Mouse (Mus musculus) stomach, embryonic 14.5 days (tissue): ENCODE results near the gene Aspscr1. TPM values are rescaled to one million over a fixed set of nuclear protein-coding genes. Genes with fewer than 3 reads are reported as not detected.
A peak's percentile ranks its signal among the peaks of the same experiment; 100 is the strongest.

Experiments used
- ATAC-seq: fragments of 200-750 bp; cut with Nextera tagmentation; 2 replicates; pipeline ENCODE4 v1.8.0; 2017; ENCODE audit warnings: low read depth, moderate TSS enrichment; ENCODE audit not compliant: insufficient number of reproducible peaks, insufficient read depth, low FRiP score
- H3K27ac ChIP-seq: fragments of 300-500 bp; sonication (generic); 2 replicates; pipeline ENCODE4 v1.5.1; 2014; ENCODE audit warnings: mild to moderate bottlenecking, low read length, moderate library complexity, mixed read lengths
- H3K27me3 ChIP-seq: fragments of 300-500 bp; sonication (generic); 2 replicates; pipeline ENCODE4 v1.6.1; 2014; ENCODE audit warnings: low read length, control low read depth, mixed read lengths; ENCODE audit not compliant: control insufficient read depth, insufficient read depth
- H3K36me3 ChIP-seq: fragments of 300-500 bp; sonication (generic); 2 replicates; pipeline ENCODE4 v1.6.1; 2014; ENCODE audit warnings: mild to moderate bottlenecking, control low read depth, low read length, moderate library complexity, mixed read lengths; ENCODE audit not compliant: control insufficient read depth, insufficient read depth
- H3K4me1 ChIP-seq: fragments of 300-500 bp; sonication (generic); 2 replicates; pipeline ENCODE4 v1.6.1; 2014; ENCODE audit warnings: low read length, control low read depth, mixed read lengths; ENCODE audit not compliant: control insufficient read depth, insufficient read depth
- H3K4me2 ChIP-seq: fragments of 300-500 bp; sonication (generic); replicated peaks from 2 replicates; pipeline ENCODE4 v1.6.1; 2014; ENCODE audit warnings: low read depth, low read length, control low read depth
- H3K4me3 ChIP-seq: fragments of 300-500 bp; sonication (generic); 2 replicates; pipeline ENCODE4 v1.5.1; 2014; ENCODE audit warnings: low read depth, low read length, control low read depth
- H3K9ac ChIP-seq: fragments of 300-500 bp; sonication (generic); replicated peaks from 2 replicates; pipeline ENCODE4 v1.6.1; 2014; ENCODE audit warnings: low read depth, mild to moderate bottlenecking, control low read depth, low read length, moderate library complexity, mixed read lengths
- H3K9me3 ChIP-seq: fragments of 300-500 bp; sonication (generic); 2 replicates; pipeline ENCODE4 v1.6.1; 2016; ENCODE audit warnings: low read depth, low read length, control low read depth; ENCODE audit not compliant: control insufficient read depth
- WGBS: fragments of 180-500 bp; shearing (Covaris S2); extraction: QIAGEN DNeasy Blood & Tissue Kit; methylation state at CpG from one replicate; pipeline ENCODE4 v1.1.7; 2014; 5-methylcytosine and 5-hydroxymethylcytosine counted together
- polyA plus RNA-seq: library from polyadenylated mRNA; unstranded; fragments of >200 nt; fragmentation: Nextera tagmentation; extraction: Ambion mirVana; gene quantifications from 2 replicates; pipeline ENCODE4 v1.2.1, GENCODE M21; 2014

Aspscr1 gene
- polyA plus RNA-seq, 1 experiment from 2014 or later = 115 TPM

GRCm38 (mm10) chr11:120684660-120685059 is 11.9 kb downstream of the Aspscr1 start:
- H3K4me3 ChIP-seq = no peak overlapping the region
- 84% methylated on average over 2 of the region's 2 CpGs for WGBS
- no peak overlapping the region for H3K27ac ChIP-seq
- H3K27me3 ChIP-seq = no peaks in the 10 kb centered on the region
- peaks cover 28% of the 10 kb centered on the region for H3K36me3 ChIP-seq
- 0 out of 2 replicates have a peak, but pooled peaks cover 4% of the 10 kb centered on the region for H3K4me1 ChIP-seq
- no peak overlapping the region for H3K9ac ChIP-seq
- ATAC-seq = no peak
- no peak overlapping the region for H3K4me2 ChIP-seq
- no peaks in the 10 kb centered on the region for H3K9me3 ChIP-seq

GRCm38 (mm10) chr11:120686650-120687272 is 14.0 kb downstream of the Aspscr1 start:
- 0 out of 2 replicates have a peak, but pooled peaks cover 4% of the 10 kb centered on the region for H3K4me1 ChIP-seq
- WGBS = 61% methylated on average over 20 of the region's 20 CpGs
- ATAC-seq = peak; percentile 65
- H3K9me3 ChIP-seq = no peaks in the 10 kb centered on the region
- peaks cover 11% of the 10 kb centered on the region for H3K36me3 ChIP-seq
- H3K27ac ChIP-seq = peak overlapping the region; percentile 95
- no peak overlapping the region for H3K4me3 ChIP-seq
- no peak overlapping the region for H3K4me2 ChIP-seq
- H3K9ac ChIP-seq = no peak overlapping the region
- no peaks in the 10 kb centered on the region for H3K27me3 ChIP-seq

GRCm38 (mm10) chr11:120689365-120689764 is 16.6 kb downstream of the Aspscr1 start:
- WGBS = 89% methylated on average over 3 of the region's 3 CpGs
- H3K27me3 ChIP-seq = no peaks in the 10 kb centered on the region
- no peak overlapping the region for H3K4me3 ChIP-seq
- H3K36me3 ChIP-seq = peaks cover 11% of the 10 kb centered on the region
- H3K4me2 ChIP-seq = no peak overlapping the region
- no peak for ATAC-seq
- H3K9ac ChIP-seq = no peak overlapping the region
- 0 out of 2 replicates have a peak, but pooled peaks cover 4% of the 10 kb centered on the region for H3K4me1 ChIP-seq
- no peak overlapping the region for H3K27ac ChIP-seq
- no peaks in the 10 kb centered on the region for H3K9me3 ChIP-seq

GRCm38 (mm10) chr11:120692471-120693011 is 19.8 kb downstream of the Aspscr1 start:
- Histone ChIP-seq H3K4me3 (no peak overlapping the region), H3K36me3 (peaks cover 11% of the 10 kb centered on the region), H3K9me3 (no peaks in the 10 kb centered on the region), H3K27me3 (no peaks in the 10 kb centered on the region), H3K4me1 (peaks cover 3% of the 10 kb centered on the region; the same call in 1 of the 2 replicates), H3K27ac (no peak overlapping the region), H3K4me2 (no peak overlapping the region), H3K9ac (no peak overlapping the region)
- ATAC-seq = no peak
- 89% methylated on average over 4 of the region's 4 CpGs for WGBS

GRCm38 (mm10) chr11:120693461-120693860 is 20.7 kb downstream of the Aspscr1 start:
- no peak overlapping the region for H3K4me3 ChIP-seq
- no peak for ATAC-seq
- no peak overlapping the region for H3K4me2 ChIP-seq
- no peak overlapping the region for H3K27ac ChIP-seq
- H3K36me3 ChIP-seq = peaks cover 10% of the 10 kb centered on the region
- H3K4me1 ChIP-seq = peaks cover 3% of the 10 kb centered on the region; the same call in 1 of the 2 replicates
- H3K27me3 ChIP-seq = no peaks in the 10 kb centered on the region
- no peak overlapping the region for H3K9ac ChIP-seq
- no peaks in the 10 kb centered on the region for H3K9me3 ChIP-seq
- WGBS = 73% methylated on average over 3 of the region's 3 CpGs

- Histone ChIP-seq H3K9ac (no peak overlapping the region), H3K27ac (peak overlapping the region; percentile 53; the same call in 1 of the 2 replicates), H3K4me1 (peaks cover 3% of the 10 kb centered on the region; the same call in 1 of the 2 replicates), H3K27me3 (no peaks in the 10 kb centered on the region), H3K36me3 (peaks cover 4% of the 10 kb centered on the region; the same call in 1 of the 2 replicates), H3K9me3 (no peaks in the 10 kb centered on the region), H3K4me2 (no peak overlapping the region), H3K4me3 (no peak overlapping the region)
- ATAC-seq = peak; percentile 70; the same call in 1 of the 2 replicates
- 9% methylated on average over 4 of the region's 4 CpGs for WGBS
Measured at GRCm38 (mm10) chr11:120695184-120695583, 22.4 kb downstream of the Aspscr1 start.

GRCm38 (mm10) chr11:120695641-120696040 is 22.9 kb downstream of the Aspscr1 start:
- H3K9me3 ChIP-seq = no peaks in the 10 kb centered on the region
- peak; percentile 60; the same call in 1 of the 2 replicates for ATAC-seq
- peak overlapping the region; percentile 73; the same call in 1 of the 2 replicates for H3K27ac ChIP-seq
- peaks cover 4% of the 10 kb centered on the region; the same call in 1 of the 2 replicates for H3K36me3 ChIP-seq
- no peak overlapping the region for H3K9ac ChIP-seq
- no peak overlapping the region for H3K4me2 ChIP-seq
- no peaks in the 10 kb centered on the region for H3K27me3 ChIP-seq
- H3K4me3 ChIP-seq = no peak overlapping the region
- 30% methylated on average over 12 of the region's 12 CpGs for WGBS
- peaks cover 3% of the 10 kb centered on the region; the same call in 1 of the 2 replicates for H3K4me1 ChIP-seq

- H3K4me1 ChIP-seq = peaks cover 3% of the 10 kb centered on the region; the same call in 1 of the 2 replicates
- H3K27me3 ChIP-seq = no peaks in the 10 kb centered on the region
- no peak overlapping the region for H3K27ac ChIP-seq
- ATAC-seq = no peak
- H3K4me3 ChIP-seq = no peak overlapping the region
- WGBS = 90% methylated on average over 6 of the region's 6 CpGs
- H3K4me2 ChIP-seq = no peak overlapping the region
- H3K36me3 ChIP-seq = peaks cover 9% of the 10 kb centered on the region
- no peaks in the 10 kb centered on the region for H3K9me3 ChIP-seq
- H3K9ac ChIP-seq = no peak overlapping the region
Measured at GRCm38 (mm10) chr11:120696568-120696967, 23.8 kb downstream of the Aspscr1 start.
